Mouse (Mus musculus) liver (tissue): ENCODE measurements around the gene Serp2.

Source experiments
- DNase-seq: peaks from one replicate; pipeline ENCODE4 v3.0.0-alpha.2; 2020; ENCODE audit warnings: mixed read lengths

Gene Serp2

DNA sequence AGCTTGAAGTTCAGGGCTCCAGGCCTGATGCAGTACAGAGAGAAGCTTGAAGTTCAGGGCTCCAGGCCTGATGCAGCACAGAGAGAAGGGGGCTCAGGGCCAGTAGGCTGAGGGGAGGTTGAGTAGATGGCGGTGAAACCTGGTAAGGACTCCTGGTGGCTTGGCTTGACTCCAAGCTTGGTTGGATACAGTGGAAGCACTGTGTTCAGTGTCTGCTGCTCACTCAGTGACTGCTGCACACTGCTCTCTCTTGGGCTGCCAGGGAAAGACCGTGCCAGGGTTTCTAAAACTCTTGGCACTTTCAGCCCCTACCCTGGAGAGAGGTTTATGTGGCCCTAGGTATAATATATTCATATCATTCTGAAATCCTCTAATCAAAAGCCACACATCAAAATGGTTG lies 67.6 kb downstream of the Serp2 start:
- DNase-seq: no peak

DNA sequence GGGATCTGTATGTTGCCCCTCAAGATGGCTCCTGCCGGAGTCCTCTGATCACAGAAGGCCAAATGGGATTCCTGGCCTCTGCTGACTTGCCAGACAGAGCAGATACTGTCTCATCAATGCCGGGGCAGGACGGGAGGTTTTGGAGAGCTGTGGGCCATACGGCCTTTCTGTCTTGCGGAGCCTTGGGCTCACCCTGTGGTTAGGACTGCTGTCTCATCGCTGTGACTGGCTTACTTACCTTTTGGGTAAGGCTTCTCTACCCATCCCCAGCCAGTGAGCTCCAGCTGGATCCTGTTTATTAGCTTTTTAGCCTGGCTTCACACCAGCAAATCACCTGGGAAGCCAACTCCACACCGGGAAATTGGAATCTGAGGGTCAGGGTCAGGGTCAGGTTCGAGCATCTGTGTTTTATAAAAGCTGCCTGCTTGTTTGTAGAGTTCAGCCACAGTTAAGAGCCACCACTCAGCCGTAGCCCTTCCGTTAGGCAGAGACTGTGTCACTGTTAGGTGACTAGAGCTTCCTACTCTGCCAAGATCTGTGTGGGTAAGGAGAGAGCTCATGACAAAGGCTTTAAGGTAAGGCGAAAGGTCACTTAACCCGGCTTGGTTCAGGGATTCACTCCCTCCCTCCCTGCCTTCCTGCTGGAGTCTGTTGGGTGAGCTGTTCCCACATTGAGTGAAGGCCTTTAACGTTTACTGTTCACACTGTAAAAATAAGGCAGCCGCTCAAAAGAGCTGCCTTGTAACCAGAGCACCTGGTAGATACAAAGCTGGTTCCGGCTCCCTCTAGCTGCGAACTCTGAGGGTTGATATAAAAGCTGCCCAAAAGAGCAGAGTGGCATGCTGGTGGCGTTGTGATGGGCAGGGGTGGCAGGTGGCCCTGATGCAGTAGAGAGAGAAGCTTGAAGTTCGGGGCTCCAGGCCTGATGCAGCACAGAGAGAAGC lies 68.3 kb downstream of the Serp2 start:
- no peak for DNase-seq

DNA sequence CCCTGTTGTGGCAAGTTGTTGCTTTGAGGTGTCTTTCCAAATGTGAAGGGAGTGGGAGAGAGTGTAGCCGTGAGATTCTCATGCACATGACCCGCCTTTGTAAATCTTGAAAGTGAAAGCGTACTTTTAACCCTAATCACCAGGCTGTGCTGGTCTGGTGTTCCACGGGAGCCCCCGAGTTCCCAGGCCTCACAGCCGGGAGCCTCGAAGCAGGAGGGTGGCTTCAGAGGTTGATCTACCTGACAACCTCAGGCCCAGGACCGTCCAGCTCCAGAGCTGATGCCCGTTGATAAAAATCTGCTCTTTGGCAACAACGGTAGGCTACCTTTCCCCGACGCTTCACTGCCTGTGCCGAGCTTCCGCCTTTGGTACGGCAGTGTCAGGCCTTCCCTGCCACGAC lies 69.1 kb downstream of the Serp2 start:
- DNase-seq: no peak

DNA sequence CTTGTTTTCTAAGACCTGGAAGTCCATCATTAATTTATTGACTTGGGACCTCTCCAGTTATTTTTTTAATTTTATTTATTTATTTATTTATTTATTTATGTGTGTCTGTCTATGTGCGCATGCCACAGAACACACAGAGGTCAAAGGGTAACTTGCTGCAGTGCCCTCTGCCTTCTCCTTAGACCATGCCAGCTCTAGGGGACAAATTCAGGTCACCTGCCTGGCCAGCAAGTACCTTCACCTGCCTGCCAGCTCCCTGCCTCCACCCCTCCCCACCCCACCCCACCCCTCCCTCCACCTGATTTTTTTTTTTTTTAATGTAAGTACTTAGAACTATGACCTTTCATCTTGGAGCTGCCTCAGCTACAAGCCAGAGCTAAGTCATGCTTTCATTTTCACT lies 73.0 kb downstream of the Serp2 start:
- no peak for DNase-seq
